Mouse (Mus musculus) frontal cortex, postnatal 25 days (tissue): Measurements from ENCODE around the gene Ruvbl1.

ENCODE experiments used
- DNase-seq, 2 experiments: peaks; one replicate each; pipeline ENCODE4 v3.0.0; 2022; ENCODE audit warnings: low spot score in 2 of 2

Gene Ruvbl1

GRCm38 (mm10) chr6:88493712-88494111 is 28.5 kb downstream of the Ruvbl1 start:
- DNase-seq: no peak

- peak in 1 of 2 experiments; percentile 47 for DNase-seq
Measured at GRCm38 (mm10) chr6:88499481-88500404, 34.5 kb downstream of the Ruvbl1 start.

DNA sequence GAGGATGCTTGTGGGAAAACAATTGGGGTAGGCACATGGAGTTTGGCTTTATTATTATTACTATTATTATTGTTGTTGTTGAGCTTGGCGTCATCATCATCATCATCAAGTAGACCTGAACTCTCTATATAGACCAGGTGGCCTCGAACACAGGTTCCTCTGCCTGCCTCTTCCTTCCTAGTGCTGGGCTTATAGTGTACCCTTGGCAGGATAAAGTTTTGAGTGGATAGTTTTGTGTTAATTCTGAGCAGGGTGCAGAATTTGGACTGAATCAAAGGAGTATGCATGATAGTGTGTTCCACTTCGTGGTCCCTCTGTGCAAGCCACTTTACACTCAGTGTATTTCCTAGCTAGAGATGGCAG is 35.2 kb downstream of the Ruvbl1 start:
- DNase-seq: no peak

GRCm38 (mm10) chr6:88502030-88502970 is 37.1 kb downstream of the Ruvbl1 start:
- no peak for DNase-seq

DNA sequence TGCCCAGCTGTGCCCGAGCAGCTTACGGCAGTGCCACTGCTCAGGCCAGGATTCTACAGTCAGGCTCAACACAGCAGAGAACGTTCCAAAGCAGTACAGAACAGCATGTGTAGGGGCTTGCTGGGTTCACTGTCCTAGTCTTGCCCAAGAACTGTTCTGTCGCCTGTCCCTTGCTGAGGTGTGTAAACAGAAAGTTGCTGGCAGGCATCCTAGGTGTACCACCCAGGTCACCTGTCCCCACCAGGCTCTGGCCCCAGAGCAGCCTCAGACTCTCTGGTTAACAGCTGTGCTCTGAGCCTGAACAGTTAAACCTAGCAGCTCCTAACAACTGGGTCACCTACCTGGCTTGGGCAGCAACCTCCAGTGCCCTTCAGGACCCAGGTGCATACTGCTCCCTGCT is 37.8 kb downstream of the Ruvbl1 start:
- DNase-seq: no peak

DNA sequence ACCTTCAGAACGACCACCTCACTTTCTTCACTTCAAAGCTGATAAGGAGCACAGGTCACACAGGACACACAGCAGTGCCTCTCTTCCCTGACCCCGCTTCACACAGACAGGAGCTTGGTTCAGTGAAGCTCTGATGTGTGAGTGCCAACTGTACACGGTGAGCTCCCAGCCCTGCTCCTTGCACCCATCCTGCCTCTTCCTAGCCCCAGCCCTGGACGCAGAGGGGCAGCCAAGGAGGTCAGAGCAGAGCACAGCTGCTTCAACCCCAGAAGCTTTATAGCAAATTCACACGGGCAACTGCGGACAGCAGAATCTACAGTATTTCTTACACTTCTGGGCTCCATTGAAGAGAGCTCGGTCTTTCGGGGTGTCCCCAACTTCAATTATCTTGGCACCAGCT is 48.8 kb downstream of the Ruvbl1 start:
- no peak for DNase-seq

DNA sequence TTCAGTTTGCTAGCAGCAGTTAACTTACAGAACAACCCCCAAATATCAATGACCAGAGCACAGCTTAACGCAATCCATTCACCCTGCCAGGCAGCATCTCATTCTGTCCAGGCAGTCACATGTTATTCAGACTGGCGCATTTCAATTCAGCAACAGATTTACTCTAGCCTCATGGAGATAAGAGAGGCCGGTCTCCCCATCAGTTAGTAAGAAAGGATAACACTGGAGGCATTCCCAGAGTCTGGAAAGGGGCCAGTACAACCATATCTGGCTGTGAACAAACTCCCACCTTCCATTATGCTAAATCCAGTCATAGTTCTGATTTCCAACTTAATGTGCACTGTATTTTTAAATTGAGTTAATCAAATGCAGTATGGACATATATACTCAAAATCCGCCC is 49.3 kb downstream of the Ruvbl1 start:
- DNase-seq: no peak

DNA sequence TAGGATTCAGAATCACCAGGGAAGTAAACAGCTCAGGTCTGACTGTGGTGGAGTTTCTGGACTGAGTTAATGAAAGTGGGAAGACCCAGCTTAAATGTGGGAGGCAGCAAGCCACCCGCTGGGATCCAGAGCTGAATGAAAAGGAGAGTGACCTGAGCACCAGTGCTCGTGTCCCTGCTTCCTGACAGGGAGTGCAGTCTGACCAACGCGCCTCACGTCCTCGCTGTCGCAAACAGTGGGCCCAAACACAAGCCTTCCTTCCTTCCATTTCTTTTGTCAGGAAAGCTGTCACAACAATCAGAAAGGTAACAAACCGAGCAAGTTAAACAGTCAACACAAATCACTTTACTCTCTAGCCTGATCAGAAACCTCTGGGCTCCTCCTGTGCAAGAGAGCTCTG is 50.8 kb downstream of the Ruvbl1 start:
- DNase-seq: no peak

DNA sequence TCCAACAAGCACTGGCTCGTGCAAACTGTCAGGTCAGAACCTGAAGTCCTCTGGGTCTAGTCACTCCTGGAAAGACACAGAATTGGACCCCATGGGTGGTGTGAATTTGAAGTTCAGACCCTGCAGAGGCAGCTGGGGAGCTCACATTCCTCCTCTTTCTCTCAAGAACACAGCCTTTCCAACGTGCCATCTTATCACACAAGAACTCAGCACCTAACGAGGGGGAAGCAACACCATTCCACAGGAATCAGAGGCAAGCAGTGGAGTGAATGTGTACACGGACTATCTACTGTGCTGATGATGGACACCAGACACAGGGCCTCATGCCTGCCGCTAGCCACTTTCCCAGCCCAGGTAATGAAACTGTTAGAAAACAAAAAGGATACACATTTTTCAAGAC is 51.5 kb downstream of the Ruvbl1 start:
- no peak for DNase-seq

GRCm38 (mm10) chr6:88517701-88518403 is 52.6 kb downstream of the Ruvbl1 start:
- no peak for DNase-seq

DNA sequence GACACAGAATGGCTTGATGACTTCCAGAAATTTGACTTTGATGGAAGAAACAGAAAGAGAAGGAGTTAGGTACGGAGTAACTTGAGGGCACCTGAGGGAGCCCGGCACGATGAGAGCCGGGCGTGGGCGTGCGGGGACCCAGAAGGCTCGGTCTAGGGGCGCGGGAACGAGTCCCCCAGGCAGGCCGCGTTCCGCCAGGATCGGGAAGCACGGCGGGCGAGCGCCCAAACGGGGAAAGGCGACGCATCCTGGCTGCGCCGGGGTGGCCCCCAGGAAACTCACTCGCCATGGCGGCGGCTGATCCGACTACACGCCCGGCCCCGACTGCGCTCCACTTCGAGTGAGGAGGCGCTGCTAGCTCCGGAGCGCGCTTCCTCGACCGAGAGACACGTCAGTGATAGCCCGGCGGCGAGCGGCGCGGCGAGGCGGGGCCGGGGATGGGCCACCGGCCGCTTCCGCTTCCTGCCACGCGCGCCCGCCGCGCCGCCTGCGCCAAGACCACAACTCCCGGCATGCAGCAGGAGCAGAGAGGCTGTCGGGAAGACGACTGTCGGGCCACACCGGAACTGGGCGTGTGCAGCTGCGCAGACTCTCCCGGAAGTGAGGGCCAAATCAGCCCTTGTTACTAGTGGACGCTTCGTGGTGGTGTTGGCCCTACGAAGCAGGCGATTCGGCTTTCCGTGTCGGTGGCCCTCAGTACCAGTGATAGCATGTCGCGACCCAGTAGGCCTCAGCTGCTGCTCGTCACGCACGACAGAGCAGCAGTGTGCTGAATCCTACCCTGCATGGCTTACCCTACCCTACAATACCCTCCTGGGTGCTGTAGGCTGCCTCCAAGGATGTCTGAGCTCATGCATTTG is 53.4 kb downstream of the Ruvbl1 start, which contains the start of gene Sec61a1:
Gene Sec61a1, minus strand, starts transcription at position 502 of the 860 bp plus-strand sequence.
- DNase-seq: peak; percentile 82 to 89

- no peak for DNase-seq
Measured at GRCm38 (mm10) chr6:88521821-88522220, 56.6 kb downstream of the Ruvbl1 start.

DNA sequence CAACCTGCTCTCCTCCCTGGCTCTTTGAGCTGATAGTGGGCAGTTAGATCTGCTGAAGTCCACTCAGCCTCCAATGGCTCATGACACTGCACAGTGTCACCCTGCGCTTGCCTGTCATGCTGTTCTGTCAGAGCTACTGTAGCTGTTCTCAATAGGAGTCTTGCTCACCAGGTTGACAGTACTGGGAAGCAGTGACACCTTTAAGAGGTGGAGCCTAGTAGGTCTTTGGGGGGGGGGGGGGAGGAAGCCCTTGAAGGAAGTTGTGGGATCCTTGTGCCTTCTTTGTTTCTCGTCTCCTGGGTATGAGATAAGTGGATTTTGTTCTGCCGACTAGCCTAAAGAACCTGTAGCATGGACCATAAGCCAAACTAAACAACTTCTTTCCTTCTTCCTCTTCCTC is 57.4 kb downstream of the Ruvbl1 start:
- DNase-seq: no peak

- no peak for DNase-seq
Measured at GRCm38 (mm10) chr6:88523043-88523442, 57.8 kb downstream of the Ruvbl1 start.

DNA sequence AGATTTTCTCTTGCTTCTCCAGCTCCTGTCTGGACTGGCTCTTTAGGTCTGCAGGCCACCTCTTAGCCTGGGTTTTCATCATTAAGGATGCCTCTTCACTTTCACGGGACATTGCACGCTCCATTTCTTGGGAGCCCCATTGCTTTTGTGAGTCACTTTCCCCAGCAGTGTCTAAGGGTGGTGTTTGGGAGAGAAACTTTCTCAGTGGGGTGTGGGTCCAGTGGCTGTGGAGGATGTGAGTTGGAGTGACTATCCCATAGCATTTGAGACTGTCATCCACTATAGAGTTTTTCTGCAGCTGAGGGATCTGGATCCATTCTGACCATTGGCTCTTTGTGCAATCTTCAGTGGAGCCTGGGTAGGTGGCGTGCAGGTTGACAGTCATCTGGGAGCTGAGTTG is 58.2 kb downstream of the Ruvbl1 start:
- no peak for DNase-seq

DNA sequence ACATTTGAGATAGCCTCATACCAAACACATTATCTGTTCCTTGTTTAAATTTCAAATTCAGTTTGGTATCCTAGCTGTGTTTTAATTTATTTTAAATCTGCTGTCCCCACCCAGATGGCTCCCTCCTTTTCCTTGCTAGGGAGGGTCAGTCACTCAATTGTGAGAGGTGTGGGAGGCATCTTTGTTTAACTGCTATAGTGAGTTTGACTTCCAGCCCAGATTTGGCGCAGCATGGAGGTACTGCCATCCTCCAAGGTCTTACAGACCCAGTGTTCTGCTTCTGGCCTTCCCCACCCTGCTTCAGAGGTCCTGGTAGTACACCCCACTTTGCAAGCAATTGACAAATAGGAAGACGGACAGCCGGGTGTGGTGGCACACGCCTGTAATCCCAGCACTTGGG is 58.8 kb downstream of the Ruvbl1 start:
- no peak for DNase-seq

DNA sequence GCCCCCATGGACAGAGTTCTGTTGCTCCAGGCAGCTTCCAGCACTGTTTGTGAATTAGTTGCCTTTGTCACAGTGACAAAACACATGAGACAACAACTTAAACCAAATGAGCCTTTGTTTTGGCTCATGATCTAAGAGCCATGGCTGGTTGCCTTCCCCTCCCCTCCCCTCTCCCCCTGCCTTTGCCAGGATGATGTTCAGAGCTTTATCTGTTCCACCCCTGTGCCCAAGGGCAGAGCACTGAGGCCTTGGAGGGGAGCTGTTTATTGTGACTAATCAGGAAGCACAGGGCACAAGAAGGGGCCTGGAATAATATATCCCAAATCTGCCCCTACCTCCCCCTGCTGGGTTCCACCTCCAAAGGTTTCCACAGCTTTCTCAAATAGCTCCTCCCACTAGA is 65.1 kb downstream of the Ruvbl1 start:
- DNase-seq: no peak

DNA sequence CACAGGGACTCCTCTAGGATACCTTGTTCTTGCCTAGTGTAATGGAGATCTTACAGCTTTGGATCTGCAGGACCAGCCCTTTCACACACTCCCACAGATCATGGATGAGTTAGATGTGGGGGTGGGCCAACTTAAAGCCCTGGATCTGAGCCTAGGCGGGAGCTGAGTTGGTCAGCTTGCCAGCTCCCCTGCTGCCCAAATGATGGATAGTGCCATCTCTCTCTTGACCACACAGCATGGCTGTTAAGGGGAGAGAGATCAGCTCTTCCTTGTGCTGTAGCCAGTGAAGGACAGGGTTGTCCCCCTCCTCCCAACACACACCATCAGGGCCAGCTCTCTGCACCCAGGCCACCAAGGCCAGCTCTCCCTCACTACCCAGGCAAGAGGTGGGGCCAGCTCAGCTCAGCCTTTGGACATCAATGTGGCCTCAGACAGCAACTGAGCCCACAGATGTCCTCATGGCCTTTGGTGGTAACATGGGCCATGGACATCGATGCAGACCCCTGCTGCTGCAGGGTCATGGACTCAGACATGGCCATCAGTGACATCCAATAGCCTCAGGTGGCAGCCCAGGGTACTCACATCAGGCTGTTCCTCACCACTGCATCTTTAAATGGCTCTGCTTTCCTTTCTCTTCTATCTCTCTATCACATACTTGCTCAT is 75.0 kb downstream of the Ruvbl1 start:
- DNase-seq: no peak

- no peak for DNase-seq
Measured at GRCm38 (mm10) chr6:88544241-88544640, 79.0 kb downstream of the Ruvbl1 start.

GRCm38 (mm10) chr6:88544644-88545396 is 79.6 kb downstream of the Ruvbl1 start:
- no peak for DNase-seq
